Mouse (Mus musculus) liver, adult (tissue): ENCODE results near the gene Gpr176.

Experiments used
- GATA4 ChIP-seq: IDR thresholded peaks from 2 replicates; pipeline ENCODE4 v1.6.1; 2014; ENCODE audit warnings: mild to moderate bottlenecking, low read length; ENCODE audit not compliant: insufficient replicate concordance

Gpr176 gene

GRCm38 (mm10) chr2:118248966-118249365, 124.3 kb downstream of the Gpr176 start:
- no peak for TF ChIP-seq GATA4

- TF ChIP-seq GATA4, result no peak
Observed at GRCm38 (mm10) chr2:118248016-118248415, 125.2 kb downstream of the Gpr176 start.

GRCm38 (mm10) chr2:118245914-118246313, 127.3 kb downstream of the Gpr176 start:
- TF ChIP-seq GATA4, result no peak

- no peak for TF ChIP-seq GATA4
Observed at GRCm38 (mm10) chr2:118236196-118236595, 137.0 kb downstream of the Gpr176 start.

GRCm38 (mm10) chr2:118235614-118236013, 137.6 kb downstream of the Gpr176 start:
- TF ChIP-seq GATA4, result no peak

- no peak for TF ChIP-seq GATA4
Observed at GRCm38 (mm10) chr2:118230544-118230943, 142.7 kb downstream of the Gpr176 start.

GRCm38 (mm10) chr2:118228486-118229079, 144.6 kb downstream of the Gpr176 start:
- TF ChIP-seq GATA4, result no peak
